Mouse (Mus musculus) c-Kit-positive CD71-positive TER-119-positive erythroid progenitor cells, embryonic 14.5 days (primary cell): ENCODE results near the gene Ankrd34c.
A peak's percentile ranks its signal among the peaks of the same experiment; 100 is the strongest.

ENCODE experiments used
- DNase-seq: peaks from one replicate; pipeline ENCODE4 v3.0.0-alpha.2; 2013; ENCODE audit warnings: low spot score

Ankrd34c gene

DNA sequence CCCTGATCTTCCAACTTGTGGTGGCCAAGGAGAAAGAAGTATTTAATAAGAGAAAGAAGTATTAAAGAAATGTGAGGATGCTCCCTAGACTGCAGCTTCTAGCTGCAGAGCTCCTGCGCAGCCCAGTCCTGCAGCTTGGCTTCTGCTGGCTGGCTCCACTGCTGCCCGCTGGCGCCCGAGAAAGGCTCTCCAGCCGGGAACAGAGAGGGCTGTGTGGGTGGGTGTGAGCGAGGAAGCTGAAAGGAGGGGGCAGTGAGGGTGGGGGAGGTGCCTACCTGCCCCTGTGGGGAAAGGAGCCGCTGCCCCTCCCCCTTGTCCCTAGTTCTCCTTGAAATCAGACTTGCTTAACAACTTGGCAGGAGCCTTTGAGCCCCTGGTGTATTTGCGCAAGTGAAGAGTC, at the start of gene Ankrd34c:
Gene Ankrd34c, minus strand, starts transcription at position 181 of the 400 bp plus-strand sequence.
- no peak for DNase-seq

DNA sequence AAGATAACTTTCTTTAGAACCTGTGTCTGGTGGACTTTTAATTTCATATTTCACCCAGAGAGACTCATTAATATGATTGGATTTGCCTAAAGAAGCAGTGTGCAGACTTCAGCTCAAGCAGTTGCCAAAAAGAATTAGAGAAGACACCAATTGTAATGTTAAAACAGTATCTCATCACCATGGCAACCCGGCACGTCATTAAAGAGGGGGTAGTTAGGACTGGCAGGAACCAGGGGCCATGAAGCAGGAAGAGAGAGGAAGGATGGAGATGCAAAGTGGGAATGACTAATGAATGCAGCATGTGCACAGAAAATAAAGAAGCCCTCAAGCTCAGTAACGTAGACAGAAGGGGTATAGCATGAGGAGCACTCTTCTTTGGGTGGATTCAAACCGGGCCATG, 49.3 kb upstream of the Ankrd34c start:
- DNase-seq: no peak

DNA sequence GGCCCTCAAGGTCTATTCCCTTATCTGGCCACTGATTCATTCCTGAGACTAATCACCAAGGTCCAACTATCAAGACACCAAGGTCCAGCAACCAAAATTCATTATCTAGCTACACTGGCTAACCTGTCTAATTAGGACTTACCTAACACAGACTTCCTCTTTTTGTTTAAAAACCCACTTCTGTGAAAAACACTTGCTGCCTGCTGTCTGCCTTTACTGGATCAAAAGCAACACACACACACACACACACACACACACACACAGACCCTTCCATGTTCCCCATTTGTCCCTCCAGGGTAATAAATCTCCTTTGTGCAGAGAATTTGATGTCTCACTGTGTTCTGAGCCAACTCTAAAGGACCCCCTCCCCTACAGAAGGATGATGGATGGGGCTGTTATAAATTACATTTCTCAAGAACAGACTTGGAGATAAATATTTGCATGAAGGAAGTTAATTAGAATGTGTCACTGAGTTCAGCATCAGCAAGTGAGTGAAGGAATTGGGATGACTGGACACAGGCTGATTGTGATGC, 43.2 kb upstream of the Ankrd34c start:
- no peak for DNase-seq

DNA sequence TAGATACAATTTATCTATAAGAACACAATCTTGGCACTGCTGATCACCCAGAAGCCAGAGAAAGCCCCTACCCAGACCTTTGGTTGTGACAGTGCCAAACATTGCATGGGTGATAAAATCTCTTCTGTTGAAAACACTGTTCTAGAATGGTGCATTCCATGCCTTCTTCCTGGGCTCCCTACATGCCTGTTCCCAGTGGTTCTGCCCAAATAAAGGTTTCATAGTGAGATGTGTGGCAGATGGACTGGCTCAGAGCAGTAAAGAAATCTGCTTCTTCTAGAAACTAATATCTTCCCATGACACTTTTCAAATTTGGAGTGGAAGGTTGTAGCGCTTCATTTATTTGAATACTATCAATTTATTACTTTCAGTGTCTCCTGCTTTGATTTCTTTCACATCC, 41.0 kb upstream of the Ankrd34c start:
- DNase-seq: no peak

DNA sequence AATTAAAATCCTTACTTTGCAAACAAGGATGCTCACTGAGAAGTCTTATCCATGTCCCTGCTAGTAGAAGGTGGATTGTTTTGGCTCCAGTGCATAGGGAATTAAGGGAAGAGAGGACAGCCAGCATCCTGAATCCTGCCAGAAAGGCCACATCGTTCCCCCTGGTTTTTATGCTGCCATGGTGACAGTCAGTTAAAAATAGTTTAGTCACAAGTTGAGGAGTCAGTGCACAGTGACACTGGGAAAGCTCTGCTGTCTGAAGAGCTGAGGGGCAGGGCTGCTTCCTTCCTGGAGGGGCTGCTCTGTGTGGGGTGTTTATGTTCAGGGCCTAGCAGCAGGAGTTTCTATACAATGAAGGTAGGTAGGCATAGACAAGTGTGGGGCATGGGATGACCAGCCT, 32.9 kb upstream of the Ankrd34c start:
- DNase-seq: no peak

DNA sequence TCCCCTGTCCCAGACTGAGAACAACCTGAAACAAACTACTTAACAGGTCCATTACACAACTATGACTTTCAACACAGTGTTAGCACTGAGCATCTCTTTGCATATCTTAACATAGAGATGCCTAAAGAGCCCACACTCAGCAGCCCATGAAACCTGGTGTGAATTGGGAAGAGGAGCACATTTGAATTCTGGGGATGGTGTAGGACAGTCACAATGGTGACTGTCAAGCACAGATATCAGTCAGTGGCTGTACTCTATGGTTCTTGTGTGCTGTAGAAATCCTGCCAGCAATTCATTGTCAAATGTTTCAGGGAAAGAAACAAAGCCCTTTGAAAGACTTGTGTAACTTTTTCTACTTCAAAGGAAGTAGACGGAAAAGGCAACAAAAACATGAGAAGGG, 23.7 kb upstream of the Ankrd34c start:
- DNase-seq: no peak

DNA sequence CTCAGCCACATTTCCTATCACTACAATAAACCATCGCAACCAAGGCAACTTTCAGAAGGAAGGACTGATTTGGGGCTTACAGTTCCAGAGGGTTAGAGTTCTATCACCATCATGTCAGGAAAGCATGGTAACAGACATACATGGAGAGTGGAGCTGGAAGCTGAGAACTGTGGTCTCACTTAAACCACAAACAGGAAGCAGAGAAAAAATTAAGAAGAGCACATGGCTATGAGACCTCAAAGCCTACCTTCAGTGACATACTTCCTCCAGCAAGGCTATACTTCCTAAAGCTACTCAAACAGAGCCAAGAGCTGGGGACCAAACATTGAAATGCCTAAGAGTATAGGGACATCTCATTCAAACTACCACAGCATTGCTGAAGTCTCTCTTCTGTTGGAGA, 20.3 kb upstream of the Ankrd34c start:
- DNase-seq: no peak

DNA sequence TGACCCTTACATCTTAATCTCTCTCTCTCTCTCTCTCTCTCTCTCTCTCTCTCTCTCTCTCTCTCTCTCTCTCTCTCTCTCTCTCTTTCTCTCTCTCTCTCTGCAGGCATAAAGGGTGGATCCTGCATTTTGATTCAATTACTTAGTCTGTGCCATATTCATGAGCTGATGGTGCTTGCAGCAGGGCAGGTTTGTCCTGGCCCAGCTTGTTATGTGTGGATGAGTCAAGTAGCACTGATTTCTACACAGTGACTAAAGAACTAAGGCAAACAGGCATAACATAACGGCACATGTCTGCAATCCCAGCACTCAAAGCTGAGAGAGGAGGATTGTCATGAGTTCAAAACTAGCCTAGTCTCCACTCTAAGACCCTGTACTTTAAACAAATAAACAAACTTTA, 19.9 kb upstream of the Ankrd34c start:
- no peak for DNase-seq

DNA sequence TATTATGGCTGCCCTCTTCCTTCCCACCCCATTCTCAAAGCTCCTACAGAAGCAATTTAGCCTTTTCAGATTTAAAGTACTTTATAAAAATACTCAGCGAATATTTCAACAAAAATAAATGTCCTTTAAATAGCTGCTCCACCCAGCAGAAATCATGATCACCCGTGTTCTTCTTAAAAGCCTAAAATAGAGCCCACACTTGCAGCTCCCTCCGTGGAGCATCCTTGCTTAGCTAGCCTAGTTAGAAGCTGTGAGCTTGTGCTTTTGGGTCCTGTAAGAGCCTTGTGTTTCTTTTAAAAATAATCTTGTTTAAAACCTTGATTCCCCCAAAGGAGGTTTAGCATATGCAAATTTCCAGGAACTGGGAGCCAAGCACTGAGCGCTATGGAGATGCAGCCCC, 19.3 kb upstream of the Ankrd34c start:
- no peak for DNase-seq

DNA sequence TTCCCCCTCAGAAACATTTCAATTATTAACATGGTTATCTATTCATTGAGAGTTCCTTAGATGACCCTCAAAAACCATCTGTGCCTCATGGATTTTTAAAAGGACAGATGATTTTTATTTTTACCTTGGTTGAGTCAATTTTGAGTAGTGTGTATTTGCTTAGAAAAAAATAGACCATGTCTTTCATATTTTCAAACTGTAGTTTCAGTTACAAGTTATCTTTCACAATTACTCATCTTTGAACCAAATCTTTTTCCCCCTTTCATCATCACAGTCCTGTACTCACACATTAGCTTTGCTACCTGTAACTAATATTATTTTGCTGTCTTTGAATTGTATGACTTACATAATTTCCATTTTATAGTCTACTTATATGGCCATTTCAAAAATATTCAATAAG, 1.8 kb upstream of the Ankrd34c start:
- no peak for DNase-seq

DNA sequence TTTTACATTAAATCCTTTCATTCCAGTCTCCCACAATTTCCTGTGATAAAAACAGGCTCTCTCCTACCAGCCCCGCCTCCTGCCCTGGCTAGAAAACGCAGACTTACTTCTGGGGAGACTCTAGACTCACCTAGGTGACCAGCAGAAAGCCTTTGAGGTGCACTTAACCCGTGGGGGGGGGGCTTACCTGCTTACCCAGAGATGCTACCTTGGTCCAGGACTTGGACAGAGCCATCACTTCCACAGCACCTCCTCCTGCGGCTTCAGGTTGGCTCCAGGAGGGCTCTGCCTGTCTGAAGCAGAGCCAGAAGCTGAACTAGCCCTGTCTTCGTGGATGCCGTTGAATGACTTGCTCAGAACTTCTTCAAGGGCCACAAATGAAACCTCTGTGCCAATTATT, 387 bp downstream of the Ankrd34c start:
- no peak for DNase-seq

DNA sequence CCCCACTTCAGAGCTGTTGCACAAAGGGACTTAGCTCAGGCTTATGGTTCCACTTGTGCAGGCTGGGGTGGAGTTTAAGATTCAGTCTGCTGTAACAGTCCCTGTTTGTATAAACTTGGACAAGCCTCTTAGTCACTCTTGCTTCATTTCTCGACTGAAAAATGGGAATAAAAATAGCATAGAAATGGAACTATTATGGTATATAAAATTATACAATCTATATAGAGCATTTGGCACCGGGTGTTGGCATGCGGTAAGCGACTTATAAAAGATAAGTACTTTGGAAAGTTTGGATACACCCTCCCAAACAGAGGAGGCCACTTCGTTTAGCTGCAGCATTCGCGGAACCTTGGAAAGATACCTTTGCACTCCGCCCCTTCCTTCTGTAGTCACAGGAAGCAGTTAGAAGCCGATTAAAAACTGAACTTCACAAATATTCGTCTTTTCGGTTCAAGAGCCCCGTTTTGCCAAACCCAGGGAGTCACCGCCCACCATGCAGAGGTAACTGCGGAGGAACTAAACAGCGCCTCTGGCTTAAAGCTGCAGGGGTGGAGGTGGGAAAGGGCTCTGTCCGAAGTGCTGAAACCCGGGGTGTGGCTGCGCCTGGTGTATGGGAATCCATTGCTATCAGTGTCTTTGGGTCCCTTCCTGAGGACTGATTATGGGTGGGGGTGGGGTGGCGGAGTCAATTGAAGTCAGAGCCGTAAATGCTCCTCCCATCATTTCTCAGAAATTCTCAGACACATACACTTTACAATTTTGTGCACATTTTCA, 1.2 kb downstream of the Ankrd34c start:
- peak; percentile 9 for DNase-seq

DNA sequence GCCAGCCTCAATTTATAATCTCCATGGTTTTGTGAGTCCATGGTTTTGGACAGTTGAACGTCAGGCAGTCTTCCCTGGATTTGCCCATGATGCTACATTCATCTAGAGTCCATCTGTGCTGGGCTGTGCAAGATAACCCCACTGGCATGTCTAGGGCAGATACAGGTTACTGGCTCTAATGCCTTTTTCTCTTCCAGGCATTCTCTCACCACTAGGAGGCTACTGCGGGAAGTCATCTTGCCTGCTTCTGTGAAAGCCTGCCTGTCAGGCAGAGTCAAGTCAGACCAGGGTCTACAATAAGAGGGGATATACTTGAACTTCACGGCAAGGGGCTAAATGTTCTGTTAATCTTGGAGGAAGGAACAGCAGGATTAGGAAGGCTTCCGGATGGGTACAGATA, 31.4 kb downstream of the Ankrd34c start:
- peak; percentile 32 for DNase-seq

DNA sequence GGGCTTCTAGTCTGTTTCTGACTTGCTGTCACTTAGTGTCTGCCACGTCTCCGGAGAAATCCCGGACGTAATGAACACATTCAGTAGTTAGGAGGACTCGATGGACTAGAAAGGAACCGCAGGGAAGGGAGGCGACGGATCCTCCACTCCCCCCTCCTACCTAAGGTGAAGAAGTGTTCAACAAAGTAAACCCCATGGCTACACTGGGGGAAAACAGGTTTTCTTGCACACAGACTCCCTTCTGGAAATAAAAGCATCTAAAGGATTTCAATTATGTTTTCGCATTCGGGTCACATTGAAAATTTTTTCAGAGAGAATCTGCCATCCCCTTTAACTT, 33.1 kb downstream of the Ankrd34c start:
- DNase-seq: no peak

DNA sequence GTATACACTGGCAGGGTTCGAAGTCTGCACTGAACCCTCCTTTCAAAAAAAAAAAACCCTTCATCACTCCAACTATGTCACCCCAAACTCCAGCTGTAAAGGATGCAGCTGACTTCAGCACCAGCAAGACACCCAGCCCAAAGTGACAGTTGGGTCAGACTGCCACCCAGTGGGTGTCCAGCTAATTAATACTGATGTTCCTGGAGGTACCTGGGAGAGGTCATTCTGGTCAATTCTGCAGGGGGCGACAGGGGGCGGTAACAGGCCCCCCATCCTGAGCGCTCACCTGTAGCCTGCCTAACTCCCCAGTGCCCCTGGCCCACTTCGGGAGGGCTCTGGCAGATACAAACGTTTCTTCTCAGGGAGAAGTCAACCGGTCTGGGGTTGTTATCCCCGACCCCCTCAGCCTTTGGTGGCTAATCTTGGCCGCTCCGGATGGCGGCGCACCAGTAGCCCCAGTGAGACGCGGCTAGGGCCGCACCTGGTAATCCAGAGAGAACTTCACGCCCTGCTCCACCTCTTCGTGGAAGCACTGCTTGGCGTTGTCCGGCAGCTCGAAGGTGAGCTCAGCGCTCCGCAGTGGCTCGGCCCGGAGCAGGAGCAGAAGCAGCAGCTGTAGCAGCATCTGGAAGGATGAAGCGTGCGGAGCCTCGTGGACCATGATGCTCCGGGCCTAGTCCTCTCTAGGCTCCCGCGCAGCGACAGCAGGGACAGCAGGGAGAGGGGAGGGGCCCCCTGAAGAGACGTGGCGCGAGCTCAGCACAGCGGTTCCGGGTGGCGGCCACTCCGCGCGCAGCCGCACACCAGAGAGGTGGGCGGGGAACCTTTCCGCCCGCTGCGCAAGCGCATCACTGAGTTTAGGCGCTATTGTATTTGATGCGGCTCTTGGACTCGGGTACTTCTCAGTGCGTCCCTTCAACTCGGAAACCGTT, 33.7 kb downstream of the Ankrd34c start, which contains the start of gene Tmed3:
Gene Tmed3, minus strand, starts transcription at position 804 of the 932 bp plus-strand sequence.
- peak; percentile 79 for DNase-seq

DNA sequence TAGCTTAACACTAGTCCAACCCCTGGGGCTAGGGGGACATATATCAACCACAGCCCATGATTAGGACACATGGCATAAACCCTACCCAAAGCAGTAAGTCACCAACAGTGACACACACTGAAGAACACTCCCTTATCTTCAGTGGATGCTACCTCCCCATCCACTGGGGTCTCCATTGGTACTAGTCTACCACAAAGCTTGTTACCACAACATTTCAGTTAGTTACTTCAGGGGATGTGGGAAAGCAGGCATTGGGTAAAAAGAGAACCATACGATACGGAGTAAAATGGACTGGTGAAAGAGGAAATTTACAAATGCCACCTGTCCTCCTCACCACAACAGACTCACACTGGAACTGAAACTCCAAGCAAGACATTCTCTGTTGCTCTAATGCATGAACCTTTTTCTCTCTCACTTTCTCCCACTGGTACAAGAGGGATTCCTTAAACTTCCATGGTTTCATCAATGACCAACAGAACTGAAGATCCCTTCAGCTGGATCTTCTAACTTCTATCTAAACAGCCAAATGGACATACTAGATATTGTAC, 37.3 kb downstream of the Ankrd34c start:
- DNase-seq: no peak

DNA sequence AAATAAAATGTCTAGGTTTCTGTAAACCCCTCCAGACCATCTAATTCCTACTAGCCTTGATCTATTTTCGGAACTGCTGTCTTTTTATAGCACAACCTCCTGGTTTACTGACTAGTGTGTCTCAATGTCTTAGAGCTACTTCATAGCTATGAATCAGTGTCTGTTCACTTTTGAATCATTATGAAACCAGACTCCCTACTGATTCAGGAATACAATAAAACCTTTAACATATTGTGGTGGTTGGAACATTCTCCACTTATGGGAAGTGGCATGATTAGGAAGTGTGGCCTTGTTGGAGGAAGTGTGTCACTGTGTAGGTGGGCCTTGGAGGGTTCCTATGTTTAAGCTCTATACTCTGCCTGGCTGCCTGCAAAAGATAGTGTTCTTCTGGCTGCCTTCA, 43.1 kb downstream of the Ankrd34c start:
- no peak for DNase-seq

DNA sequence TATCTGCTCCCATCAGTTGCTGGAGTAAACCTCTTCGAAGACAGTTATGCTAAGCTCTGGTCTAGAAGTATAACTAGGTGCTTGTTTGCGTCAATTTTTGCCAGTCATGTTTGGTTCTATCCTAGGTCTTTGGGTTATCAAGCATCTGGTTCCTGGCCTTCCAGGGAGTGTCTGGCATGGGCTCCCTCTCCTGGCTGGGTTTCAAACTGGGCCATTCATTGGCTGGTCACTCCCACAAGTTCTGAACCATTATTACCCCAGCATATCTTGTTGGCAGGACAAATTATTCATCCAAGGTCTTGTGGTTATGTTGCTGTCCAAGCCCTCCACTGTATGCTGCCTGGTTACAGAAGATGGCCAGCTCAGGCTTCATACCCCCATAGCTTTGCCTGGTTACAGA, 44.6 kb downstream of the Ankrd34c start:
- no peak for DNase-seq

DNA sequence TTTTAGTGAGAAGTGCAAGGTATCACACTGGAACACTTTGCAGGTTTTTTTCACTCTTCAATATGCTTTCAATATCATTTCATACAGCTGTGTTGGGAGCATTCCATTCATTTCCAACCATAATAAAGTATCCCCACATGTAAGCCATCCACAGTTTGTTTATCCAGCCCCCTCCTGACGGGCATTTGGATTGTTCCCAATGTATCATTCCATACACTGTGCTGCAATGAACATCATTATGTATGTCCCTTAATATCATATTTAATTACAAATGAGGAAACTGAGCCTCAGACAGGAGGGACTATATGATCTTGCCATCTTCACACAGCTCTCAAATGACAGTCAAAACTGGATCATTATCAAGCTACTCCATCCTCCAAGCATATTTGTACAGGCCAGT, 49.1 kb downstream of the Ankrd34c start:
- DNase-seq: no peak

DNA sequence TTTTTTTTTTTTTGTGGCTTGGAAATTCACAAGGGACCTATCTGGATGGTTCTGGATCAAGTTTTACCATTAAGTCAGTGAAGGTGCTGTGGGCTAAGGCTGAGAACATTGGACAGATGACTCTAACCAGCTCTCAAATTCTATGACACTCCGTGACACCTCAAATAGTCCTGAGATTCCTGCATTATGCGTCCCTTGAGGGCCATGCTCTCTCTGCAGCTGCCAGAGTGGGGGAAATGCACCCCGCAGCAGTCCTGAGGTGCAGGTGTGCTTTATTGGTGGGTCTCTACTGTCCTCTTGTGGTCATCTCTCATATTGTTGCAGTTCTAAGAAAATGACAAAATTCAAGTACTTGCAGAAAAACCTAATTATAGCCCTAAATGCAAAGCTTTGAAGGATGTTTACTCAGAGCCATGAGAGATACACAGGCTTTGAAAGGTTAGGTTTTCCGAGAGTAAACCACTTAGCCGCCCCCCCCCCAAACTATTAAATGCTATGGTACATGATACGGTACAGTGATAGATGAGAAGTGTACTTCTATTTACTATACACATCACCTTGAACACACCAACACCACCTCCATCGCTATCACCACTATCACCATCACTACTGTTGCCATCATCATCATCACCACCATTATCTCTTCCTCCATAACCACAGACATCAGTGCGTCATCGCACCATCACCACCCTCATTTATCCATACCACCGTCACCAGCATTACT, 50.6 kb downstream of the Ankrd34c start:
- no peak for DNase-seq

DNA sequence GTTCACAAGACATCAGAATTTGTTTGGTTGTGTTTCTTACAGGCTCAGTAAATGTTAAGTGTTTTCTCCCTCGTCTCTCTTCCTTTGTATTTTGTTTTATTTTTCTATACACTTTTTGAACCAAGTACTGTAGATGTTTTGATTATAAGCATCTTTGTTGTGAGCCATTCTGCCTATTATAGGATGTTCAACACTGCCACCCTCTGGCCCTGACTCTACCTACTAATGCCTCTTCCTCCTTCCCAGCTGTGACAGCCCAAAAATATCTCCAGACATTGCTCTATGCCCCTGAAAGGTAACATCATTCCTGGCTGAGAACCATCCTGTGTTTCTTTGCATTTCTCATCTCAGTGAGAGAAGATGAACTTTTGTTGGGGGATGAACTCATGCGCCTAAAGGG, 52.0 kb downstream of the Ankrd34c start:
- no peak for DNase-seq

DNA sequence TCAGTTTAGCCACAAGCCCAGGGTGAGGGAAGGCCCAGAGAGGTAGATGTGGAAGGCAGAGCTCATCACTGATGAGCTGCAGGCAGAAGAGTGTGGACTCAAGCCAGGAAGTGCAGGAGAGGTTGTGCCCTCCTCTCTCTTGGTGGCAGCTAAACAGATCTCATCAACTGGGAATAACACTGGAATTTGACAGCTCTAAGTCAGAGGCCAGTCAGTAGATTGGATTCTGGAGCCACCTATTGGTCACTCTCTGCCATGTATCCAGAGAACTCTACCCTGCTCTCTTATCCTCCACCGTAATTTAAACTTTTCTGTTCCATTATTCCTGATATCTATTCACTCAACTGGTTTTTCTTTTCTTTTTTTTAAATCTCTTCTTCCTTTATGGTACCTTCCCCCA, 59.3 kb downstream of the Ankrd34c start:
- no peak for DNase-seq
